ENCODE assay signal across 8 mouse cellular contexts in genomic region chr6:108660206-108660877, GRCm38 (mm10). TPM values are rescaled to one million over a fixed set of nuclear protein-coding genes. Genes with fewer than 3 reads are reported as not detected.
A peak's percentile ranks its signal among the peaks of the same experiment; 100 is the strongest.
DNase-seq lines count a peak whose midpoint lies in the region; ATAC-seq and TF ChIP-seq lines count a peak whose summit lies in the region.

Bhlhe40 (plus strand) TSS chr6:108660629.

- no peak for TF ChIP-seq CTCF in bone marrow macrophage, adult 2 months (IDR thresholded peaks at IDR 0.05; ENCODE audit: low read depth, low read length)

- H3K27me3 ChIP-seq in forebrain, embryonic 10.5 days (ENCODE audit: poor library complexity, severe bottlenecking): peaks cover 75% of the 10 kb centered on the region
- no peaks in the 10 kb centered on the region for H3K27me3 ChIP-seq in heart, embryonic 15.5 days
- peaks cover 58% of the 10 kb centered on the region for H3K27me3 ChIP-seq in liver, embryonic 13.5 days
- H3K27me3 ChIP-seq in stomach, embryonic 15.5 days (replicated peaks): no peaks in the 10 kb centered on the region

- peaks cover 11% of the 10 kb centered on the region for H3K36me3 ChIP-seq in forebrain, embryonic 10.5 days (replicated peaks)
- peaks cover 11% of the 10 kb centered on the region for H3K36me3 ChIP-seq in heart, embryonic 15.5 days
- H3K36me3 ChIP-seq in liver, embryonic 13.5 days: peaks cover 9% of the 10 kb centered on the region
- peaks cover 4% of the 10 kb centered on the region; the same call in 1 of the 2 replicates for H3K36me3 ChIP-seq in stomach, embryonic 15.5 days

- H3K4me1 ChIP-seq in bone marrow macrophage, adult 2 months (ENCODE audit: control insufficient read depth, insufficient read depth, low read length): peaks cover 23% of the 10 kb centered on the region
- peaks cover 38% of the 10 kb centered on the region for H3K4me1 ChIP-seq in forebrain, embryonic 10.5 days
- H3K4me1 ChIP-seq in heart, embryonic 15.5 days (replicated peaks): peaks cover 38% of the 10 kb centered on the region
- H3K4me1 ChIP-seq in liver, embryonic 13.5 days (replicated peaks): peaks cover 16% of the 10 kb centered on the region; the same call in 1 of the 2 replicates
- H3K4me1 ChIP-seq in stomach, embryonic 15.5 days: 0 out of 2 replicates have a peak, but pooled peaks cover 8% of the 10 kb centered on the region

- H3K9me3 ChIP-seq in forebrain, embryonic 10.5 days: no peaks in the 10 kb centered on the region
- H3K9me3 ChIP-seq in heart, embryonic 15.5 days (replicated peaks): no peaks in the 10 kb centered on the region
- H3K9me3 ChIP-seq in liver, embryonic 13.5 days (replicated peaks): no peaks in the 10 kb centered on the region
- no peaks in the 10 kb centered on the region for H3K9me3 ChIP-seq in stomach, embryonic 15.5 days

- peak; percentile 87 for ATAC-seq in heart, embryonic 15.5 days (replicated peaks; ENCODE audit: insufficient number of reproducible peaks, insufficient read depth, low FRiP score, low read depth)
- ATAC-seq in liver, embryonic 13.5 days (ENCODE audit: low read depth): peak; percentile 72
- peak; percentile 87 for ATAC-seq in stomach, embryonic 15.5 days (ENCODE audit: insufficient read depth, low FRiP score, low read depth)

- peak; percentile 27; the same call in 1 of the 2 replicates for TF ChIP-seq POLR2A in bone marrow macrophage, adult 2 months (IDR thresholded peaks at IDR 0.05; ENCODE audit: borderline replicate concordance, low read depth, low read length)

- peak within 1 kb of the TSS; percentile 90 for H3K9ac ChIP-seq in heart, embryonic 15.5 days
- peak within 1 kb of the TSS; percentile 64 for H3K9ac ChIP-seq in liver, embryonic 13.5 days
- H3K9ac ChIP-seq in stomach, embryonic 15.5 days: peak within 1 kb of the TSS; percentile 68

- 0% methylated on average over 38 of the region's 43 CpGs for WGBS in forebrain, embryonic 10.5 days
- under 1% methylated on average over 33 of the region's 43 CpGs for WGBS in heart, embryonic 15.5 days
- under 1% methylated on average over 32 of the region's 43 CpGs for WGBS in liver, embryonic 13.5 days (ENCODE audit: insufficient replicate concordance)
- WGBS in stomach, embryonic 15.5 days: under 1% methylated on average over 34 of the region's 43 CpGs

- peak within 1 kb of the TSS; percentile 71 for H3K4me2 ChIP-seq in heart, embryonic 15.5 days
- H3K4me2 ChIP-seq in liver, embryonic 13.5 days: peak within 1 kb of the TSS; percentile 66
- H3K4me2 ChIP-seq in stomach, embryonic 15.5 days: peak within 1 kb of the TSS; percentile 88

- peak within 1 kb of the TSS; percentile 76 for H3K4me3 ChIP-seq in bone marrow macrophage, adult 2 months (ENCODE audit: insufficient read depth, low read length)
- H3K4me3 ChIP-seq in forebrain, embryonic 10.5 days: peak within 1 kb of the TSS; percentile 71
- H3K4me3 ChIP-seq in heart, embryonic 15.5 days: peak within 1 kb of the TSS; percentile 84
- H3K4me3 ChIP-seq in liver, embryonic 13.5 days (replicated peaks): peak within 1 kb of the TSS; percentile 57
- peak within 1 kb of the TSS; percentile 66 for H3K4me3 ChIP-seq in stomach, embryonic 15.5 days (replicated peaks)

- DNase-seq in 416B (ENCODE audit: low read depth): peak; percentile 99
- DNase-seq in forebrain, embryonic 10.5 days (ENCODE audit: extremely low spot score, low spot score): peak; percentile 77
- DNase-seq in kidney, postnatal 25 days: peak; percentile 94 to 99
- DNase-seq in liver, embryonic 13.5 days: peak; percentile 32
- peak; percentile 94 to 96 for DNase-seq in natural killer cell, adult 2 months (ENCODE audit: low spot score in 2 of 2)

- H3K27ac ChIP-seq in bone marrow macrophage, adult 2 months (ENCODE audit: insufficient read depth, low read depth, low read length): peak within 1 kb of the TSS; percentile 96
- H3K27ac ChIP-seq in forebrain, embryonic 10.5 days: peak within 1 kb of the TSS; percentile 94
- H3K27ac ChIP-seq in heart, embryonic 15.5 days: peak within 1 kb of the TSS; percentile 97
- peak within 1 kb of the TSS; percentile 80 for H3K27ac ChIP-seq in liver, embryonic 13.5 days
- peak within 1 kb of the TSS; percentile 99 for H3K27ac ChIP-seq in stomach, embryonic 15.5 days

RNA-seq across cellular contexts. Expression of gene Bhlhe40, which starts in this region (rescaled TPM):
- polyA plus RNA-seq in bone marrow macrophage, adult 2 months (2012; ENCODE audit: insufficient read depth, insufficient read length, missing spikeins): 1.5 and 2.0 TPM in 2 replicates
- 3.1 and 3.2 TPM in 2 replicates for polyA plus RNA-seq in forebrain, embryonic 10.5 days (2016; fragmentation: Nextera tagmentation; extraction: Ambion mirVana)
- 25.1 and 25.9 TPM in 2 replicates for polyA plus RNA-seq in heart, embryonic 15.5 days (2015; fragmentation: Nextera tagmentation; extraction: Ambion mirVana)
- 3.3 and 5.1 TPM in 2 replicates for polyA plus RNA-seq in liver, embryonic 13.5 days (2015; fragmentation: Nextera tagmentation; extraction: Ambion mirVana)
- 27.4 TPM in 2 replicates for polyA plus RNA-seq in stomach, embryonic 15.5 days (2015; fragmentation: Nextera tagmentation; extraction: Ambion mirVana)

Comparison
In these comparisons a context has a peak if more than half of its experiments do, and no peak if none do; other contexts are left out.
1. Peak in every context shown above with its lines: DNase-seq, ATAC-seq, H3K4me3 ChIP-seq and H3K27ac ChIP-seq.
2. DNase-seq: peak in every context shown above with its lines; median percentile 99 in 416B; 96 in kidney, postnatal 25 days; 95 in natural killer cell, adult 2 months; 77 in forebrain, embryonic 10.5 days; 32 in liver, embryonic 13.5 days.